Mouse (Mus musculus) heart, postnatal 0 days (tissue): ENCODE results near the gene Grk5.

Source experiments
- CTCF ChIP-seq: IDR thresholded peaks from 2 replicates; pipeline ENCODE4 v1.5.1; 2016; ENCODE audit warnings: antibody characterized with exemption, control low read depth, low read depth
- EP300 ChIP-seq: IDR thresholded peaks from 2 replicates; pipeline ENCODE4 v1.6.1; 2016; ENCODE audit warnings: antibody characterized with exemption, low read depth

- TF ChIP-seq CTCF (no peak), EP300 (no peak)
These were observed 198.2 kb downstream of the Grk5 start for GRCm38 (mm10) chr19:61087781-61088180.
